Mouse (Mus musculus) thymus, postnatal 14 days (tissue): ENCODE results near the gene Tma7.

Source experiments
- DNase-seq: peaks from one replicate; pipeline ENCODE4 v3.0.0; 2021

Tma7 gene

GRCm38 (mm10) chr9:109101933-109102445 is 19.6 kb upstream of the Tma7 start:
- DNase-seq: no peak

- DNase-seq: no peak
These were observed 18.0 kb upstream of the Tma7 start for GRCm38 (mm10) chr9:109100307-109100928.

GRCm38 (mm10) chr9:109098969-109099368 is 16.6 kb upstream of the Tma7 start:
- no peak for DNase-seq

GRCm38 (mm10) chr9:109098366-109098765 is 16.0 kb upstream of the Tma7 start:
- DNase-seq: no peak

- no peak for DNase-seq
These were observed 15.4 kb upstream of the Tma7 start for GRCm38 (mm10) chr9:109097831-109098230.

GRCm38 (mm10) chr9:109097291-109097690 is 14.9 kb upstream of the Tma7 start:
- DNase-seq: no peak

- no peak for DNase-seq
These were observed 14.5 kb upstream of the Tma7 start for GRCm38 (mm10) chr9:109096856-109097255.

GRCm38 (mm10) chr9:109096251-109096661 is 13.9 kb upstream of the Tma7 start:
- DNase-seq: peak; percentile 20

GRCm38 (mm10) chr9:109095137-109095982 is 13.0 kb upstream of the Tma7 start, which contains the start of gene Plxnb1:
Plxnb1 (plus strand) TSS chr9:109095389.
- peak; percentile 83 for DNase-seq

- DNase-seq: no peak
These were observed 12.3 kb upstream of the Tma7 start for GRCm38 (mm10) chr9:109094553-109095136.

GRCm38 (mm10) chr9:109093786-109094552 is 11.6 kb upstream of the Tma7 start:
- DNase-seq: no peak

GRCm38 (mm10) chr9:109092799-109093198 is 10.4 kb upstream of the Tma7 start:
- DNase-seq: no peak

- no peak for DNase-seq
These were observed 9.4 kb upstream of the Tma7 start for GRCm38 (mm10) chr9:109091802-109092201.

GRCm38 (mm10) chr9:109090446-109090845 is 8.1 kb upstream of the Tma7 start:
- DNase-seq: no peak

- DNase-seq: no peak
These were observed 5.6 kb upstream of the Tma7 start for GRCm38 (mm10) chr9:109087987-109088386.

GRCm38 (mm10) chr9:109084922-109085321 is 2.5 kb upstream of the Tma7 start:
- DNase-seq: no peak

- DNase-seq: no peak
These were observed 651 bp downstream of the Tma7 start for GRCm38 (mm10) chr9:109081749-109082123.

GRCm38 (mm10) chr9:109080516-109080915 is 1.9 kb downstream of the Tma7 start:
- no peak for DNase-seq

GRCm38 (mm10) chr9:109073661-109074573 is 8.5 kb downstream of the Tma7 start, which contains the start of gene Atrip:
Atrip (minus strand) TSS chr9:109074124.
- peak; percentile 94 for DNase-seq

- no peak for DNase-seq
These were observed 14.2 kb downstream of the Tma7 start for GRCm38 (mm10) chr9:109068095-109068735.

GRCm38 (mm10) chr9:109060898-109061295 is 21.5 kb downstream of the Tma7 start:
- DNase-seq: no peak
